Mouse (Mus musculus) cerebellum, adult 2 months (tissue): ENCODE results near the gene Cblc.

ENCODE experiments used
- CTCF ChIP-seq: fragments of 200-500 bp; IDR thresholded peaks from 2 replicates; pipeline ENCODE4 v1.5.1; 2011; ENCODE audit warnings: low read depth, mild to moderate bottlenecking, control low read depth, low read length, moderate library complexity, borderline replicate concordance; ENCODE audit not compliant: insufficient read depth
- POLR2A ChIP-seq: fragments of 200-500 bp; IDR thresholded peaks from 2 replicates; pipeline ENCODE4 v1.6.1; 2011; ENCODE audit warnings: low read length, control low read depth, borderline replicate concordance; ENCODE audit not compliant: insufficient read depth

DNA sequence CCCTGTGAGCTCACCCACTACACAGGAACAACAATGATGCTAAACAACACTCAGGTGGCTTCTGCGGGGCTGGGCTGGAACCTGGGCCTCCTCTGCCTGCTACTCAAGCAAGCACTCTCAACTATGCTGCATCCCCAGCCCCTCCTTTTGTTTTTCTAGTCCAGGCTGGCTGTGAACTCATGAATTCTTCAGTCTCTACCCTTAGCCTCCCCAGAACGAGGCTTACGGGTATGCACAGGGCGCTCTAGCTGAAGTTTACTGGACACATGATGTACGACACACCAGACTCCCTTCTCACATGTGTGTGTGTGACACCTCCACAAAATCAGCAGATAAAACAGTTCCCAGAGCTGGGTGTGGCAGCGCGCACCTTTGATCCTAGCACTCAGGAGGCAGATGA, 22.3 kb upstream of the Cblc start:
- TF ChIP-seq CTCF: no peak
- TF ChIP-seq POLR2A: no peak
